Mouse (Mus musculus): ENCODE measurements at regions not wholly inside any gene's neighbourhood (a gene's known extent, or its start where the extent isn't known, plus 50 kb on each side); places are given as distances from the start of the nearest gene placed in this dataset.
A peak's percentile ranks its signal among the peaks of the same experiment; 100 is the strongest.

- no peak for DNase-seq (ENCODE audit: low spot score in 2 of 2)
These were observed 278.0 kb upstream of the Cdyl start for GRCm38 (mm10) chr13:35381641-35382040.

DNA sequence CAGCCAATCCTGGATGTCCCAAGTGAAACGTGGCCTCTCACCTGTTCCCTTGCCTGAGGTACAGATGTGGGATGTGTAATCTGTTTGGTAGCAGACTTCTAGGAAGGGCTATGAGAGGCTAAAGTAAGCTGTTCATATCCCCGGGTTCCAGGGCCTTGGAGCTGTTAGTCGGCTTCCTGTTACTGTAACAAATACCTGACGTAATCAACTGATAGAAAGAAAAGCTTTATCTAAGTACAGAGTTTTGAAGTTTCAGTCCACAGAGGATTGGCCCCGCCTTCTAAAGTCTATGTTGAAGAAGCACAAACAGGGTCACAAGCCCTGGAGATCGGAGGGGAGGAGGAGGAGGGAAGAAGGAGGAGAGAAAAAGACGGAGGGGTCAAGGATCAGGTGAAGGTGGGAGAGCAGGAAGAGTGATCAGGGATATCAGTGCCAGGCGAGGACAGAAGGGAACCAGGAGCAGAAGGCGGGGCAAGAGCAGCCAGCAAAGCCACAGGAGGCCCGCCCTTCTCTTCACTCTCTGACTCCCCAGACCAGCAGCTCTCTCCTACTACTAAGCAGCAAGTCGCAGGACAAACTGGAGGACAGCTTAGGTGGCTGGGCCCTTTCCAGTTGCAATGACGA, 276.5 kb upstream of the Cdyl start:
- DNase-seq (ENCODE audit: low spot score in 2 of 2) = no peak

- DNase-seq (ENCODE audit: low spot score in 2 of 2) = no peak
These were observed 276.0 kb upstream of the Cdyl start for GRCm38 (mm10) chr13:35383624-35384018.

- DNase-seq (ENCODE audit: low spot score in 2 of 2) = no peak
These were observed 271.3 kb upstream of the Cdyl start for GRCm38 (mm10) chr13:35388380-35388779.

- no peak for DNase-seq (ENCODE audit: low spot score in 2 of 2)
These were observed 269.7 kb upstream of the Cdyl start for GRCm38 (mm10) chr13:35389781-35390525.

DNA sequence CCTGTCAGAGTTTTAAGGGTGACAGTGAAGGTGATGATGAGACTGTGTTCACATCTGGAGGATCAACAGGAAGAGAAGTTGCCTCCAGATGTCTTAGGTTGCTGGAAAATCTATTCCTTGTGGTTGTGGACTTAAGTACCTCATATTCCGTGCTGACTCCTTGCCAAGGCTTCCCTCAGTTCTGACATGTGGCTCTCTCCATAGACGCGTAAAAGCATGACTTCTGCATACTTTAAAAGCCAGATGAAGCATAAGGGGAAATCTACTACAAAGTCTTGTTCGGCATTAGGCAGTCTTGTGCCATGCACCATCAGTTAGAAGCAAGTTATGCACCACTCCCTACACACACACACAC, 269.1 kb upstream of the Cdyl start:
- no peak for DNase-seq (ENCODE audit: low spot score in 2 of 2)

- no peak for DNase-seq (ENCODE audit: low spot score in 2 of 2)
These were observed 267.5 kb upstream of the Cdyl start for GRCm38 (mm10) chr13:35392167-35392566.

DNA sequence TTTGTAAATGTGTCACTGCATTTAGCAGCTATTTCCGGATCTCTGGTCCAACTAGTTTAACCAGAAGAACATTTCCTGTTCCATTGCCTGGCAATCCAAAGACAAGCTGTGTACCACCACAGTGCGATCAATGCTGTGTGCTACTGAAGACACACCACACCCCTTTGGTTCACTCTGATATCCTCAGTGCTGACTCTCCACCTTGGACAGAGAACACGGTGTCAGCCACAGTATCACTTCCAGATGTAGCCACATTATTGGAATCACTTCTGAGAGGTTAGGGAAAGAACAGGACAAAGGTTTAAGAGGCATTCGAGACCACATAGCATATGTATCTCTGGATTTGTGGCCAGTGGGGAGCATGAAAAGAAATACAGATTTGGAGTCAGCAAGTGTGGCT, 264.4 kb upstream of the Cdyl start:
- no peak for DNase-seq (ENCODE audit: low spot score in 2 of 2)

GRCm38 (mm10) chr13:35395630-35396029, 264.0 kb upstream of the Cdyl start:
- no peak for DNase-seq (ENCODE audit: low spot score in 2 of 2)

DNA sequence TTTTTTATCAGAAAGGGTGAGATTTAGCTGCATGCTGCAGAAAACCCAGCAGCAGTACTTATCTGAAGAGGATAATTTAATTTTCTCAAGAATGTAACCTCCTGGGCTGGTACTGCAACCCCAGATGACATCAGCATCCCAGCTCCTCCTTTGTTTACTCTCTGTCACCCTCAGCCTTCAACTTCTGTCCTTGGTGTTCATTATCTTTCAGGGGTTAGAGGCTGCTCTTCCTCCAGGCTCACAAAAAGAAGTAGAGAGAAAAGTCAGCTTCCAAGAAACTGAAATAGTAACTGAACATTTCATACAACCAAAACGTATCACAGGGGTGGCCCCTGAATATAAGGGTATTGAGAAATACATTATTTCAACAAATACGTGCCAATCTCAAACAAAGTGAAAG, 262.5 kb upstream of the Cdyl start:
- no peak for DNase-seq (ENCODE audit: low spot score in 2 of 2)

- peak in 1 of 2 experiments; percentile 6 for DNase-seq (ENCODE audit: low spot score in 2 of 2)
These were observed 261.4 kb upstream of the Cdyl start for GRCm38 (mm10) chr13:35398192-35398591.

DNA sequence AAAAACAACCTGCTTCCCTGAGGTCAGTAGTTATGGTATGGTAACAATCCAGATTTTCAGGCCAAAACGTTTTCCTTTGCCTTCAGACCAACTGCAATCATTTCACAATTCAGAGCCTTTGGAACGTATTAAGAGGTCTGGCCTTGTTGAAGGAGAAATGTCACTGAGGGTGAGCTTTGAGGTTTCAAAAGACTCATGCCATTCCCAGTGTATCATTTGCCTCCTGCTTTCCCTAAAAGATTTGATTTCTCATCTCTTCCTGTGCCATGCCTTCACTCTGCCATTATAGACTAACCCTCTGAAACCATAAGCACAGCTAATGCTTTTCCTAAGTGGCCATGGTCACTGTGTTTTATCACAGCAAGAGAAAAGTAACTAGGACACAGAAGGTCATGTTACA, 256.8 kb upstream of the Cdyl start:
- DNase-seq (ENCODE audit: low spot score in 2 of 2) = no peak

- DNase-seq (ENCODE audit: low spot score in 2 of 2) = no peak
These were observed 255.2 kb upstream of the Cdyl start for GRCm38 (mm10) chr13:35404428-35404827.

DNA sequence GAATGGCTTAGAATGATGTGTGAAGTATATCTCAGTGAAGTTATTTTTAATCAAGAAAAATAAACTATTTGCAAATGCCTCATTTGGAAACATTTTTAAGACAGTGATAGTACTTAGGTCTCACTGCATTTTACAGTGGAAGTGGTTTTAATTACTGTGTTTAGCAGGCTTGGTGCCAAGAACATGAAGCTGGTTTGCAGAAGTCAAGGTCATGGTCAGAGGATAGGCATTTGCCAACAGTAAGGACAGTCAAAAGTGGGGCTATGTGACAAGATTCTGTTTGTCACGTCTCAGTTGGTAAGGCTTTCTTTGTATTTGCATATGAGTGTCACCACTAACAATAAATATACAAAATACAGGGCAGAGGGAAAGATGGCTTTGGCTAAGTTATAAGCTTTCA, 254.2 kb upstream of the Cdyl start:
- DNase-seq (ENCODE audit: low spot score in 2 of 2) = no peak

DNA sequence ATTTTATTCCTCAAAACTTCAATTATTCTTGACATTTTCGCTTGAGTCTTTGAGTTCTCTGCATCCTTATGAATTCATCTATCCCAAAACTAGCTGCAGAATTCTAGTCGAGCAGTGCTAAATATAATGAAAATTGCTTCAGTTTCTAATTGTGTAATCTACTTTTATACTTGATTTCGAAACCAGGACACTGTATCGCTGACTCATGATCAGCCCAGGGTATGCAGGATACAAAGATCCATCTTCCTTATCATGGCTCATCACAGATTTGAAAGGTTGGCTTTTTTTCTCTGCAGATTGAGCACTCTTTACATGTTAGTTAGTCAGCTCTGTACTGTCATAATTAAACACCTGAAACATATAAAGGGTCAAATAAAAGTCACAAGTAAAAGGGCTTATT, 242.1 kb upstream of the Cdyl start:
- DNase-seq (ENCODE audit: low spot score in 2 of 2) = no peak

DNA sequence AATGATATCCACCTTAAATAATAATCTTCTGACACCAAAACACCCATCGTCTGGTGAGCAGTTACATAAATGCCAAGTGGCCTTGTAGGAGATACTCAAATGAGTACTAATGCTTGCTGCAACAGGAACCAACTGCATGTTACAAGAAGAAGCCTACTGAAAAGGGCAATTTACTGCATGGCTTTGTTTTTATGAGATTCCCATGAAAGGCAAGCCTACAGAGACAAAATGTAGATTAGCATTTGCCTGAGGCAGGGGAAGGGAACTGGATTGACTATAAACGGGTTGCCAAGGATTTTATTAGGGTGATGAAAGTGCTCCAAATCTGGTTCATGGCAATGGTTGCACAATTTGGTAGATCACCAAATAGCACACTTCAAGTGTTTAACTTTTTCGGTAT, 239.6 kb upstream of the Cdyl start:
- no peak for DNase-seq (ENCODE audit: low spot score in 2 of 2)

DNA sequence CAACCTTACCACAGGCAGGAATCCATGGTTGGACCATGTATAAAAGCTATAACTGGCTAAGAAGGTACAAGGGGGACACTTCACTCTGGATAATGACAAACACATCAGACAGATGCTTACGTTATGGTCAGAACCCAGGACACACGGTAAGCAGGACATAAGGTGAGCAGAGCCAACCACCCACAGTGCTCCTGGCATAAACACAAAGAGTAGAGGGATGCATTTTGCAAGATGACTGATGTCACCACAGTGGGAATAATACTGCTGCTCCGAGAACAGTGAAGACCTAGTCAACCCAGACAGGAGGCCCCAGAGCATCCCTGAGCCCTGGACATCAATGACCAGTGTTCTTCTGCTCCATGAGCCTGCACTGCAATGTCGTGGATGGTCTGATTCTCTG, 233.6 kb upstream of the Cdyl start:
- DNase-seq (ENCODE audit: low spot score in 2 of 2) = no peak

GRCm38 (mm10) chr13:35435173-35435572, 224.5 kb upstream of the Cdyl start:
- no peak for DNase-seq (ENCODE audit: low spot score in 2 of 2)

GRCm38 (mm10) chr13:35447661-35448060, 212.0 kb upstream of the Cdyl start:
- no peak for DNase-seq (ENCODE audit: low spot score in 2 of 2)

DNA sequence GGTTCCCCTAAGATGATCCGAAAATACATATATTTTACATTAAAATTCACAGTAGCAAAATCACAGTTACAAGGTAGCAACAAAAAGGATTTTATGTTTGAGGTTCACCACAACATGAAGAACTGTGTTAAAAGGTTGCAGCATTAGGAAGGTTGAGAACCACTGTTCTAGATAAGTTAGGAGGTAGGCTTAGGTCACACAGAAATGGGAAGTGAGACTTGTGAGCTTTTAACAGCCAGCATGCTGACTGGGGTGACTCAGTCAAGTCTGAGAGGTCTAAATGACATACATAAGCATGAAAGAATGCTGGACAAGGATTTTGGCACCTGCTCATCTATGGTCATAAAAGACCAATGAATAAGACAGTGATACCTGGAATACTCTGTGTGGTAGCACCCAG, 207.2 kb upstream of the Cdyl start:
- no peak for DNase-seq (ENCODE audit: low spot score in 2 of 2)

- DNase-seq (ENCODE audit: low spot score in 2 of 2) = no peak
These were observed 206.3 kb upstream of the Cdyl start for GRCm38 (mm10) chr13:35453222-35453914.

DNA sequence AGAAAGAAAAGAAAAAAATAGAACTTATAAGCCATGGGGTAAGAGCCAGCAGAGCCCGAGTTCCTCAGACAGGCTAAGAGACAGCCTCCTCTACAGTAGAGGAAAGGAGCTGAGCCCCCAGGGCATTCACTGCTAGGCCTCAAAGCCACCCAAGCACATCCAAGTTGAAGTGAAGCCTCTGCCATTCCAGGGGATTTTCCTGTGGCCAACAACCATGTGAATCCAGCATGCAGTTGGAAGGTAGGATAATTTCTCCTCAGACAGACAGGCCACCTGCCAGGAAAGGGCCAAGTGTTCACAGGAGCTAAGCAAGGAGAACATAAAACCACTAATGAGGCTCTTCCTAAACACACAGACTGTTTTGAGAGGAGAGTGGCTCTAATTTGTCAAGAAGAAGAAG, 199.6 kb upstream of the Cdyl start:
- DNase-seq (ENCODE audit: low spot score in 2 of 2) = no peak

GRCm38 (mm10) chr13:35463231-35463630, 196.4 kb upstream of the Cdyl start:
- no peak for DNase-seq (ENCODE audit: low spot score in 2 of 2)
